Mouse (Mus musculus): ENCODE measurements around the gene Ccdc92. TPM values are rescaled to one million over a fixed set of nuclear protein-coding genes. Genes with fewer than 3 reads are reported as not detected.

Gene Ccdc92
- total and polyA plus RNA-seq, 3 experiments, result 6.3 to 10.9 (median 7.4) TPM

- no peak for DNase-seq
Observed at GRCm38 (mm10) chr5:124860013-124860412, 2.2 kb downstream of the Ccdc92 start.

GRCm38 (mm10) chr5:124854202-124854601, 8.0 kb downstream of the Ccdc92 start:
- DNase-seq, result no peak

DNA sequence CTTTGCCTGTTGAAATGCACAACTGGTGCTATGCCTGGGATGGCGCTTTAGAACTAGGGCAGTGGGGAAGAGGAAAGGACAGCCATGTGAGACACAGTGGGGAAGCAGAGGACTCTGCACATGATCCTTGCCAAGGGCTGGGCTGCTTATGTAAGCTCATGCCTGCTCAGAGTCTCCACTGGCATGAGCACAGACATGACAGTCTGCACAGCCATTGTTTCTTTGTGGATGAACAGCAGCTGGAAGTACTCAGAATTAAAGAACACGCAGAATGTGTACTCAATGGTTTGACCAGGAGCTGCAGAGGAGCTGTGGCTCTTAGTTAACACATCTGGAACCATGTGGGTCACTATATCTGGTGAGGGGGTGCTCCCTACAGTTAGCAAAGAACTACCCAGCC, 9.1 kb downstream of the Ccdc92 start:
- DNase-seq, result no peak

DNA sequence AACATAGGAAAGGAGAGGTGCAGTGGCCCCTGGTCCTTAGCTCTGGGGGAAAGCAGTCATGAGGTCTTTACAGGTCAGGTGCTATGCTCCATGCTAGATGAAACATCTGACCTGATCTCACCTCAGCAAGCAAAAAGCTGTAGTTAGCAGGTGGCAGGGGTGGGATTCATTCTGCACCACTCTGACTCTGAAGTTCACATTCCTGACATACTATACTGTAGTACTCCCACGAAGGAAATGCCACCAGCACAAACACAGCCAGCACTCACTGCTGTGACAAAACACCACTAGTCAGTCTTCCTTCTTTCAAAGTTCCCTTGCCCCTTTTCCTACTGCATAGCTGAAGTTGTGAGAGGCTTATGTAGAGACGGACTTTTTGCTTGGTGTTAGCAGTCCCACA, 9.9 kb downstream of the Ccdc92 start:
- no peak for DNase-seq

DNA sequence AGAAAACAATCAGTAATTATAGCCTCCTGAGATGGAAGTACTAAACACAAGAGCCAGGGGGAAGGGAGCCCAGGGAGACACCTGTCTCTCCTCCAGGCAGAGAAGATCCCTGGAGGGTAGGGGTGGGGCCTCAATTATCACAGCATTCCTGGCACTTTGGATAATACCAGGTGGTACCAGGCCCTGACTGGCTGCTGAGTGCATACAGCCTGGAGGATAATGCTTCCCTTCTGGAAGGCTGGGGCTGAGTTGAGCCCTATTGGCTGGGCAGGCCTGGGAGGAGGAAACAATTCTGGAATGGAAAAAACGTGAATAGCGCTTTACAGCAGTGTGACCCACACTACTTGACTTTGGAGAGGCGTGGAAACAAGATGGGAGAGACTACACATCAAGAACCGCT, 10.7 kb downstream of the Ccdc92 start:
- DNase-seq, result no peak

GRCm38 (mm10) chr5:124848994-124849393, 13.2 kb downstream of the Ccdc92 start:
- DNase-seq, result no peak

- no peak for DNase-seq
Observed at GRCm38 (mm10) chr5:124847014-124847413, 15.2 kb downstream of the Ccdc92 start.

- DNase-seq, result no peak
Observed at GRCm38 (mm10) chr5:124844929-124845328, 17.3 kb downstream of the Ccdc92 start.

GRCm38 (mm10) chr5:124843386-124843785, 18.8 kb downstream of the Ccdc92 start:
- peak; percentile 43 for DNase-seq

- DNase-seq, result peak; percentile 18
Observed at GRCm38 (mm10) chr5:124840669-124841068, 21.6 kb downstream of the Ccdc92 start.

- no peak for DNase-seq
Observed at GRCm38 (mm10) chr5:124840202-124840601, 22.0 kb downstream of the Ccdc92 start.

DNA sequence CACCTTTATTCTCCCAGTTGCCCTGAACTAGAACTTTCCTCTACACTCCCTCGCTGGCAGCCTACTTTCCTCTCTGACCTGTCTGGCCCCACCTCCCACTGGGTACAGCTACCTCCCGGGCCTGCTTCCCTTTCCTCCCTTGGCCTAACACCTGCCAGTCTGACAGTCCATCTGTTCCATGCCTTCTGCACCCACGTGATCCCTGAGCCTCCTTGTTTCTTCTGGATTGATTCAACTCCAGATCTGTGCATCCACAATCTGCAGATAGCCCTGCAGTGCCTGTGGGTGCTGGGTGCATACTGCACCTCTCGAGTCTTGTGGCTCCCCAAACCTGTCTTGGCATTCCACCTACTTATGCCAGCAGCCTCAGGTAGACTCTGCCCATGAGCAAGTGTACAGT, 25.6 kb downstream of the Ccdc92 start:
- no peak for DNase-seq

- DNase-seq, result no peak
Observed at GRCm38 (mm10) chr5:124836075-124836474, 26.1 kb downstream of the Ccdc92 start.

- DNase-seq, result no peak
Observed at GRCm38 (mm10) chr5:124835218-124835617, 27.0 kb downstream of the Ccdc92 start.

GRCm38 (mm10) chr5:124830331-124830730, 31.9 kb downstream of the Ccdc92 start:
- no peak for DNase-seq

GRCm38 (mm10) chr5:124822128-124822894, 39.9 kb downstream of the Ccdc92 start:
- DNase-seq, result no peak

GRCm38 (mm10) chr5:124817050-124817449, 45.2 kb downstream of the Ccdc92 start:
- no peak for DNase-seq

- no peak for DNase-seq
Observed at GRCm38 (mm10) chr5:124814797-124815196, 47.4 kb downstream of the Ccdc92 start.

GRCm38 (mm10) chr5:124812466-124812865, 49.8 kb downstream of the Ccdc92 start:
- no peak for DNase-seq

GRCm38 (mm10) chr5:124809708-124810366, 52.4 kb downstream of the Ccdc92 start:
- DNase-seq, result peak; percentile 49

GRCm38 (mm10) chr5:124792112-124792511, 70.1 kb downstream of the Ccdc92 start:
- no peak for DNase-seq

DNA sequence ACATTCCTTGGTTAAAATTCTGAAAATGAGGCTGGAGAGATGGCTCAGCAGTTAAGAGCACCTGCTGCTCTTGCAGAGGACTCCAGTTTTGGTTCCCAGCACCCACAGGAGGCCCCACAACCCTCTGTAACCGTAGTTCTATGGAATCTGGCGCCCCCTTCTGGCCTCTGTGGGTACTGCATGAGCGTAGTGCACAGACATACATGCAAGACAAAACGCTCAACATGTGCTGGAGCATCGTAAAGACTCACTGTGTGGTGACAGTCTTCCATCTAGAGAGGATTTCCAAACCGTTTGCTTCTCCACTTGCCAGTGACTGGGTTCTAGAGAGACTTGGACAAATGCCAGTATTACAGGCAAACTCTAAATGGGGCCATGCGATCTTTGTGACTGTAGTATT, 76.6 kb downstream of the Ccdc92 start:
- DNase-seq, result no peak
